Mouse (Mus musculus): ENCODE data around the gene Adamtsl5. TPM values are rescaled to one million over a fixed set of nuclear protein-coding genes. Genes with fewer than 3 reads are reported as not detected.

The Adamtsl5 gene
- 22.9 and 30.1 TPM in 2 replicates for polyA plus RNA-seq (2011; ENCODE audit: insufficient read length, low read depth, missing spikeins)

- Histone ChIP-seq H3K27ac (ENCODE audit: insufficient read depth, low read length) (peak within 1 kb of the TSS; percentile 2; the same call in 1 of the 2 replicates), H3K4me3 (ENCODE audit: insufficient read depth, low read length) (peak within 1 kb of the TSS; percentile 65), H3K4me1 (ENCODE audit: control insufficient read depth, insufficient read depth, low read length) (peaks cover 4% of the 10 kb centered on the region; the same call in 1 of the 2 replicates)
- TF ChIP-seq CTCF (IDR thresholded peaks at IDR 0.05; ENCODE audit: borderline replicate concordance, insufficient read depth, low read length) (peak; percentile 70), POLR2A (IDR thresholded peaks at IDR 0.05; ENCODE audit: low read depth, low read length) (peak; percentile 87)
Measured at GRCm38 (mm10) chr10:80348244-80348781, at the start of gene Adamtsl5. Gene Adamtsl5, minus strand, starts transcription at chr10:80348412.

- Histone ChIP-seq H3K4me3 (ENCODE audit: insufficient read depth, low read length) (peak overlapping the region; percentile 62), H3K4me1 (ENCODE audit: control insufficient read depth, insufficient read depth, low read length) (peaks cover 3% of the 10 kb centered on the region; the same call in 1 of the 2 replicates), H3K27ac (ENCODE audit: insufficient read depth, low read length) (no peak overlapping the region)
- TF ChIP-seq CTCF (IDR thresholded peaks at IDR 0.05; ENCODE audit: borderline replicate concordance, insufficient read depth, low read length) (no peak), POLR2A (IDR thresholded peaks at IDR 0.05; ENCODE audit: low read depth, low read length) (0 out of 2 replicates have a peak, but pooled peaks have one; percentile 4)
Measured at GRCm38 (mm10) chr10:80397524-80398173, 49.4 kb upstream of the Adamtsl5 start.

- Histone ChIP-seq H3K4me1 (ENCODE audit: control insufficient read depth, insufficient read depth, low read length) (peaks cover 3% of the 10 kb centered on the region; the same call in 1 of the 2 replicates), H3K4me3 (ENCODE audit: insufficient read depth, low read length) (peak overlapping the region; percentile 62; the same call in 1 of the 2 replicates), H3K27ac (ENCODE audit: insufficient read depth, low read length) (no peak overlapping the region)
- TF ChIP-seq CTCF (IDR thresholded peaks at IDR 0.05; ENCODE audit: borderline replicate concordance, insufficient read depth, low read length) (no peak), POLR2A (IDR thresholded peaks at IDR 0.05; ENCODE audit: low read depth, low read length) (no peak; the same call in none of the 2 replicates)
Measured at GRCm38 (mm10) chr10:80396822-80397523, 48.8 kb upstream of the Adamtsl5 start.

GRCm38 (mm10) chr10:80395025-80395627 lies 46.9 kb upstream of the Adamtsl5 start:
- H3K4me1 ChIP-seq (ENCODE audit: control insufficient read depth, insufficient read depth, low read length): peaks cover 3% of the 10 kb centered on the region; the same call in 1 of the 2 replicates
- no peak overlapping the region for H3K4me3 ChIP-seq (ENCODE audit: insufficient read depth, low read length)
- TF ChIP-seq CTCF (IDR thresholded peaks at IDR 0.05; ENCODE audit: borderline replicate concordance, insufficient read depth, low read length): no peak
- no peak for TF ChIP-seq POLR2A (IDR thresholded peaks at IDR 0.05; ENCODE audit: low read depth, low read length)
- no peak overlapping the region for H3K27ac ChIP-seq (ENCODE audit: insufficient read depth, low read length)

- TF ChIP-seq POLR2A (IDR thresholded peaks at IDR 0.05; ENCODE audit: low read depth, low read length) (no peak), CTCF (IDR thresholded peaks at IDR 0.05; ENCODE audit: borderline replicate concordance, insufficient read depth, low read length) (no peak)
- H3K4me1 ChIP-seq (ENCODE audit: control insufficient read depth, insufficient read depth, low read length): peaks cover 3% of the 10 kb centered on the region; the same call in 1 of the 2 replicates
- H3K4me3 ChIP-seq (ENCODE audit: insufficient read depth, low read length): no peak overlapping the region
- H3K27ac ChIP-seq (ENCODE audit: insufficient read depth, low read length): no peak overlapping the region
Measured at GRCm38 (mm10) chr10:80392687-80393086, 44.5 kb upstream of the Adamtsl5 start.

- Histone ChIP-seq H3K27ac (ENCODE audit: insufficient read depth, low read length) (no peak overlapping the region), H3K4me3 (ENCODE audit: insufficient read depth, low read length) (no peak overlapping the region), H3K4me1 (ENCODE audit: control insufficient read depth, insufficient read depth, low read length) (no peaks in the 10 kb centered on the region)
- TF ChIP-seq CTCF (IDR thresholded peaks at IDR 0.05; ENCODE audit: borderline replicate concordance, insufficient read depth, low read length): no peak
- TF ChIP-seq POLR2A (IDR thresholded peaks at IDR 0.05; ENCODE audit: low read depth, low read length): no peak
Measured at GRCm38 (mm10) chr10:80390697-80391096, 42.5 kb upstream of the Adamtsl5 start.

GRCm38 (mm10) chr10:80389185-80389708 lies 41.0 kb upstream of the Adamtsl5 start:
- Histone ChIP-seq H3K4me3 (ENCODE audit: insufficient read depth, low read length) (no peak overlapping the region), H3K4me1 (ENCODE audit: control insufficient read depth, insufficient read depth, low read length) (peaks cover 4% of the 10 kb centered on the region; the same call in 1 of the 2 replicates), H3K27ac (ENCODE audit: insufficient read depth, low read length) (no peak overlapping the region)
- TF ChIP-seq CTCF (IDR thresholded peaks at IDR 0.05; ENCODE audit: borderline replicate concordance, insufficient read depth, low read length): no peak

- no peak overlapping the region for H3K4me3 ChIP-seq (ENCODE audit: insufficient read depth, low read length)
- no peak overlapping the region for H3K27ac ChIP-seq (ENCODE audit: insufficient read depth, low read length)
- TF ChIP-seq CTCF (IDR thresholded peaks at IDR 0.05; ENCODE audit: borderline replicate concordance, insufficient read depth, low read length) (no peak), POLR2A (IDR thresholded peaks at IDR 0.05; ENCODE audit: low read depth, low read length) (no peak)
- H3K4me1 ChIP-seq (ENCODE audit: control insufficient read depth, insufficient read depth, low read length): peaks cover 4% of the 10 kb centered on the region; the same call in 1 of the 2 replicates
Measured at GRCm38 (mm10) chr10:80388731-80389130, 40.5 kb upstream of the Adamtsl5 start.

GRCm38 (mm10) chr10:80387522-80387959 lies 39.3 kb upstream of the Adamtsl5 start, which contains the start of gene Mex3d:
Gene Mex3d, minus strand, starts transcription at chr10:80387659.
- H3K4me1 ChIP-seq (ENCODE audit: control insufficient read depth, insufficient read depth, low read length): peaks cover 4% of the 10 kb centered on the region; the same call in 1 of the 2 replicates
- H3K27ac ChIP-seq (ENCODE audit: insufficient read depth, low read length): peak within 1 kb of the TSS; percentile 51

More at GRCm38 (mm10) chr10:80387522-80387959, 39.3 kb upstream of the Adamtsl5 start, which contains the start of gene Mex3d:
- TF ChIP-seq CTCF (IDR thresholded peaks at IDR 0.05; ENCODE audit: borderline replicate concordance, insufficient read depth, low read length) (no peak), POLR2A (IDR thresholded peaks at IDR 0.05; ENCODE audit: low read depth, low read length) (peak; percentile 67)
- H3K4me3 ChIP-seq (ENCODE audit: insufficient read depth, low read length): peak within 1 kb of the TSS; percentile 91

Measured in embryonic fibroblast, embryonic 13.5 days (primary cell).